Mouse (Mus musculus) heart, postnatal 4 days (tissue): Measurements from ENCODE around the gene Mrpl4. TPM values are rescaled to one million over a fixed set of nuclear protein-coding genes. Genes with fewer than 3 reads are reported as not detected.
"Not testable (repeated sequence)": the region's sequence is repeated elsewhere in the genome, so short reads cannot be mapped to it uniquely, and the experiment has no call there.

Source experiments
- DNase-seq: peaks from one replicate; pipeline ENCODE4 v3.0.0; 2021
- microRNA-seq, 2 experiments: library from miRNA; unstranded; fragments of <30 nt; microRNA quantifications; one replicate each; pipeline ENCODE4 v1.2.0; 2021 to 2022
- total RNA-seq, 2 experiments: library from RNA; stranded (reverse); gene quantifications; 2 replicates each; pipeline ENCODE4 v1.2.3; 2021

The Mrpl4 gene
- total RNA-seq, 2 experiments from 2014 or later, result 85.7 to 98.0 TPM

GRCm38 (mm10) chr9:21041308-21041707, 38.8 kb downstream of the Mrpl4 start:
- DNase-seq, result no peak

- DNase-seq, result no peak
Observed at GRCm38 (mm10) chr9:21043563-21043962, 41.0 kb downstream of the Mrpl4 start.

GRCm38 (mm10) chr9:21044785-21045184, 42.2 kb downstream of the Mrpl4 start:
- DNase-seq, result not testable (repeated sequence)

GRCm38 (mm10) chr9:21045235-21045634, 42.7 kb downstream of the Mrpl4 start:
- no peak for DNase-seq

- no peak for DNase-seq
Observed at GRCm38 (mm10) chr9:21051578-21051977, 49.0 kb downstream of the Mrpl4 start.

Small RNAs within 50 kb of the gene (microRNA-seq; reads per million reads assigned to microRNA genes)
- 0 reads per million in 2 experiments for gene Mir1900

Other genes starting within 250 kb of the Mrpl4 start
- 10 to 100 TPM; 12.1 to 13.3 TPM for gene Col5a3, start 187.7 kb upstream of the Mrpl4 start, total RNA-seq
- gene Rdh8, start 184.2 kb upstream of the Mrpl4 start, total RNA-seq, result not detected
- 1 to 10 TPM; 6.4 to 7.2 TPM for gene A230050P20Rik, start 134.1 kb upstream of the Mrpl4 start, total RNA-seq
- gene Angptl6, start 123.0 kb upstream of the Mrpl4 start, total RNA-seq, result 1 to 10 TPM; 1.6 to 1.7 TPM
- gene Ppan, start 114.6 kb upstream of the Mrpl4 start, total RNA-seq, result 10 to 100 TPM; 18.4 to 19.6 TPM
- gene Eif3g, start 104.1 kb upstream of the Mrpl4 start, total RNA-seq, result 100 to 1,000 TPM; 116 to 126 TPM
- gene Dnmt1, start 42.9 kb upstream of the Mrpl4 start, total RNA-seq, result 10 to 100 TPM; 66.7 to 68.2 TPM
- 10 to 100 TPM in 1 of 2 experiments, 1 to 10 TPM in 1; 8.4 to 11.1 TPM for gene S1pr2, start 26.0 kb upstream of the Mrpl4 start, total RNA-seq
- gene Icam1, start 13.2 kb downstream of the Mrpl4 start, total RNA-seq, result 1 to 10 TPM; 8.0 to 8.5 TPM
- under 1 TPM; 0.27 to 0.93 TPM for gene Icam4, start 26.6 kb downstream of the Mrpl4 start, total RNA-seq
- gene Icam5, start 29.3 kb downstream of the Mrpl4 start, total RNA-seq, result not detected
- not detected for gene Zglp1, start 64.4 kb downstream of the Mrpl4 start, total RNA-seq
- under 1 TPM; 0.14 to 0.23 TPM for gene Gm49373, start 70.4 kb downstream of the Mrpl4 start, total RNA-seq
- 10 to 100 TPM; 34.1 to 35.5 TPM for gene Fdx1l, start 70.9 kb downstream of the Mrpl4 start, total RNA-seq
- 1 to 10 TPM in 1 of 2 experiments, under 1 TPM in 1; 0.64 to 2.2 TPM for gene Gm38431, start 89.3 kb downstream of the Mrpl4 start, total RNA-seq
- gene Raver1, start 89.3 kb downstream of the Mrpl4 start, total RNA-seq, result 10 to 100 TPM; 44.4 to 48.9 TPM
- 1 to 10 TPM; 7.7 to 8.2 TPM for gene Tyk2, start 128.5 kb downstream of the Mrpl4 start, total RNA-seq
- 100 to 1,000 TPM; 145 to 158 TPM for gene Cdc37, start 147.2 kb downstream of the Mrpl4 start, total RNA-seq
- gene Pde4a, start 163.0 kb downstream of the Mrpl4 start, total RNA-seq, result 10 to 100 TPM; 18.7 to 21.1 TPM
- 10 to 100 TPM; 33.7 to 37.7 TPM for gene Keap1, start 236.6 kb downstream of the Mrpl4 start, total RNA-seq
- gene S1pr5, start 245.7 kb downstream of the Mrpl4 start, total RNA-seq, result under 1 TPM; 0.17 to 0.29 TPM